Comparison of ENCODE assay signal across 12 mouse cellular contexts in the genomic region with DNA sequence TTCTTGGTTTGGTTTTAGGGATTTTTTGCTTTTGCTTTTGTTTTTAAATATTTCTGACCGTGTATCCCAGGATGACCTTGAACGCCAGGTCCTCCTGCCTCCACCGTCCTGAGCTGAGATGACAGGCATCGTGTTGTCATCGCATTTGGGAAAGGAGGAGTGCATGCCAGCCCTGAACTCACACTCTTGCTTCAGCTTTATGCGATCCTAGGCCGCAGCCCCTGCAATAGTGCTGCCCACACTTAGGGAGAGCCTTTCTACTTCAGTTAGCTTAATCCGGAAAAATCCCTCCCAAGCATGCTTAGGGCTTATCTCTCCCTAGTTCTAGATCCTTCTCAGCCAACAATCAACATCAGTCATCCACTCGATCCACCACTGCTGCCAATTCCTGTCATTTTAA. TPM values are rescaled to one million over a fixed set of nuclear protein-coding genes. Genes with fewer than 3 reads are reported as not detected.
"Had no signal": no experiment of that assay in that cellular context is flagged by ENCODE, and none has a peak within 500 bp of the region (broad histone marks: within the 10 kb centered on the region; RNA-seq: fewer than 3 reads in every experiment).

No protein-coding gene starts in this region.

- DNase-seq: right cerebral cortex, adult 18-20 months; right cerebral cortex, postnatal 14 days; right cerebral cortex, postnatal 25 days; right cerebral cortex, postnatal 4 days; spleen, adult 18-20 months; thymus, adult 18-20 months; thymus, adult 2 months; thymus, postnatal 14 days; thymus, postnatal 25 days; thymus, postnatal 36 days; thymus, postnatal 4 days had no signal

RNA-seq across cellular contexts. Expression of a gene that starts 34.1 kb away (rescaled TPM):
- total RNA-seq: neutrophil, adult 5-6 weeks had no signal
